Mouse (Mus musculus): Measurements from ENCODE around the gene Slc12a8. TPM values are rescaled to one million over a fixed set of nuclear protein-coding genes. Genes with fewer than 3 reads are reported as not detected.

Slc12a8 gene
- polyA plus RNA-seq, 1 experiment: not detected

- Histone ChIP-seq H3K27ac (ENCODE audit: insufficient read depth, low read depth, low read length) (no peak overlapping the region), H3K4me1 (ENCODE audit: control insufficient read depth, insufficient read depth, low read length) (no peaks in the 10 kb centered on the region), H3K4me3 (ENCODE audit: insufficient read depth, low read length) (no peak overlapping the region)
- TF ChIP-seq CTCF (IDR thresholded peaks at IDR 0.05; ENCODE audit: low read depth, low read length): no peak
- no peak for TF ChIP-seq POLR2A (IDR thresholded peaks at IDR 0.05; ENCODE audit: borderline replicate concordance, low read depth, low read length)
Observed at GRCm38 (mm10) chr16:33580736-33581241, 63.7 kb downstream of the Slc12a8 start.

GRCm38 (mm10) chr16:33581661-33582099 lies 64.6 kb downstream of the Slc12a8 start:
- Histone ChIP-seq H3K4me1 (ENCODE audit: control insufficient read depth, insufficient read depth, low read length) (no peaks in the 10 kb centered on the region), H3K27ac (ENCODE audit: insufficient read depth, low read depth, low read length) (no peak overlapping the region), H3K4me3 (ENCODE audit: insufficient read depth, low read length) (no peak overlapping the region)
- TF ChIP-seq POLR2A (IDR thresholded peaks at IDR 0.05; ENCODE audit: borderline replicate concordance, low read depth, low read length) (no peak), CTCF (IDR thresholded peaks at IDR 0.05; ENCODE audit: low read depth, low read length) (no peak)

- H3K4me1 ChIP-seq (ENCODE audit: control insufficient read depth, insufficient read depth, low read length): no peaks in the 10 kb centered on the region
- no peak overlapping the region for H3K27ac ChIP-seq (ENCODE audit: insufficient read depth, low read depth, low read length)
- TF ChIP-seq POLR2A (IDR thresholded peaks at IDR 0.05; ENCODE audit: borderline replicate concordance, low read depth, low read length): no peak
- TF ChIP-seq CTCF (IDR thresholded peaks at IDR 0.05; ENCODE audit: low read depth, low read length): no peak
- no peak overlapping the region for H3K4me3 ChIP-seq (ENCODE audit: insufficient read depth, low read length)
Observed at GRCm38 (mm10) chr16:33582495-33582894, 65.4 kb downstream of the Slc12a8 start.

- H3K4me3 ChIP-seq (ENCODE audit: insufficient read depth, low read length): no peak overlapping the region
- H3K27ac ChIP-seq (ENCODE audit: insufficient read depth, low read depth, low read length): no peak overlapping the region
Observed at GRCm38 (mm10) chr16:33583333-33583732, 66.2 kb downstream of the Slc12a8 start.

GRCm38 (mm10) chr16:33583881-33584454 lies 66.8 kb downstream of the Slc12a8 start:
- TF ChIP-seq CTCF (IDR thresholded peaks at IDR 0.05; ENCODE audit: low read depth, low read length) (no peak), POLR2A (IDR thresholded peaks at IDR 0.05; ENCODE audit: borderline replicate concordance, low read depth, low read length) (no peak)
- Histone ChIP-seq H3K27ac (ENCODE audit: insufficient read depth, low read depth, low read length) (no peak overlapping the region), H3K4me1 (ENCODE audit: control insufficient read depth, insufficient read depth, low read length) (no peaks in the 10 kb centered on the region), H3K4me3 (ENCODE audit: insufficient read depth, low read length) (no peak overlapping the region)

More at GRCm38 (mm10) chr16:33583333-33583732, 66.2 kb downstream of the Slc12a8 start:
- TF ChIP-seq POLR2A (IDR thresholded peaks at IDR 0.05; ENCODE audit: borderline replicate concordance, low read depth, low read length): no peak
- H3K4me1 ChIP-seq (ENCODE audit: control insufficient read depth, insufficient read depth, low read length): no peaks in the 10 kb centered on the region

GRCm38 (mm10) chr16:33584455-33585082 lies 67.4 kb downstream of the Slc12a8 start:
- Histone ChIP-seq H3K4me1 (ENCODE audit: control insufficient read depth, insufficient read depth, low read length) (no peaks in the 10 kb centered on the region), H3K4me3 (ENCODE audit: insufficient read depth, low read length) (no peak overlapping the region), H3K27ac (ENCODE audit: insufficient read depth, low read depth, low read length) (no peak overlapping the region)
- TF ChIP-seq POLR2A (IDR thresholded peaks at IDR 0.05; ENCODE audit: borderline replicate concordance, low read depth, low read length) (no peak), CTCF (IDR thresholded peaks at IDR 0.05; ENCODE audit: low read depth, low read length) (no peak)

GRCm38 (mm10) chr16:33585083-33585460 lies 67.9 kb downstream of the Slc12a8 start:
- TF ChIP-seq POLR2A (IDR thresholded peaks at IDR 0.05; ENCODE audit: borderline replicate concordance, low read depth, low read length): no peak
- TF ChIP-seq CTCF (IDR thresholded peaks at IDR 0.05; ENCODE audit: low read depth, low read length): no peak
- Histone ChIP-seq H3K4me3 (ENCODE audit: insufficient read depth, low read length) (no peak overlapping the region), H3K27ac (ENCODE audit: insufficient read depth, low read depth, low read length) (no peak overlapping the region), H3K4me1 (ENCODE audit: control insufficient read depth, insufficient read depth, low read length) (no peaks in the 10 kb centered on the region)

GRCm38 (mm10) chr16:33587283-33588127 lies 70.4 kb downstream of the Slc12a8 start:
- H3K4me3 ChIP-seq (ENCODE audit: insufficient read depth, low read length): no peak overlapping the region
- H3K27ac ChIP-seq (ENCODE audit: insufficient read depth, low read depth, low read length): no peak overlapping the region
- no peaks in the 10 kb centered on the region for H3K4me1 ChIP-seq (ENCODE audit: control insufficient read depth, insufficient read depth, low read length)
- no peak for TF ChIP-seq CTCF (IDR thresholded peaks at IDR 0.05; ENCODE audit: low read depth, low read length)
- no peak for TF ChIP-seq POLR2A (IDR thresholded peaks at IDR 0.05; ENCODE audit: borderline replicate concordance, low read depth, low read length)

GRCm38 (mm10) chr16:33588845-33589244 lies 71.7 kb downstream of the Slc12a8 start:
- no peak for TF ChIP-seq CTCF (IDR thresholded peaks at IDR 0.05; ENCODE audit: low read depth, low read length)
- no peak for TF ChIP-seq POLR2A (IDR thresholded peaks at IDR 0.05; ENCODE audit: borderline replicate concordance, low read depth, low read length)
- H3K4me1 ChIP-seq (ENCODE audit: control insufficient read depth, insufficient read depth, low read length): no peaks in the 10 kb centered on the region
- no peak overlapping the region for H3K27ac ChIP-seq (ENCODE audit: insufficient read depth, low read depth, low read length)
- no peak overlapping the region for H3K4me3 ChIP-seq (ENCODE audit: insufficient read depth, low read length)
